Mouse (Mus musculus) neural tube, embryonic 15.5 days (tissue): Measurements from ENCODE around the gene Cd3eap. TPM values are rescaled to one million over a fixed set of nuclear protein-coding genes. Genes with fewer than 3 reads are reported as not detected.
A peak's percentile ranks its signal among the peaks of the same experiment; 100 is the strongest.

Experiments used
- ATAC-seq: fragments of 200-750 bp; cut with Nextera tagmentation; 2 replicates; pipeline ENCODE4 v1.8.0; 2017; ENCODE audit warnings: mild to moderate bottlenecking, moderate TSS enrichment, moderate library complexity; ENCODE audit not compliant: low FRiP score
- H3K27ac ChIP-seq: fragments of 300-500 bp; sonication (generic); replicated peaks from 2 replicates; pipeline ENCODE4 v1.5.1; 2015; ENCODE audit warnings: mild to moderate bottlenecking, inconsistent platforms
- H3K27me3 ChIP-seq: fragments of 300-500 bp; sonication (generic); replicated peaks from 2 replicates; pipeline ENCODE4 v1.6.1; 2015; ENCODE audit warnings: inconsistent platforms
- H3K36me3 ChIP-seq: fragments of 300-500 bp; sonication (generic); 2 replicates; pipeline ENCODE4 v1.6.1; 2015; ENCODE audit warnings: inconsistent platforms
- H3K4me1 ChIP-seq: fragments of 300-500 bp; sonication (generic); 2 replicates; pipeline ENCODE4 v1.6.1; 2015; ENCODE audit warnings: inconsistent platforms
- H3K4me2 ChIP-seq: fragments of 300-500 bp; sonication (generic); 2 replicates; pipeline ENCODE4 v1.6.1; 2015; ENCODE audit warnings: inconsistent platforms, mild to moderate bottlenecking, moderate library complexity
- H3K4me3 ChIP-seq: fragments of 300-500 bp; sonication (generic); replicated peaks from 2 replicates; pipeline ENCODE4 v1.5.1; 2015; ENCODE audit warnings: mild to moderate bottlenecking, inconsistent platforms
- H3K9ac ChIP-seq: fragments of 300-500 bp; sonication (generic); replicated peaks from 2 replicates; pipeline ENCODE4 v1.6.1; 2015; ENCODE audit warnings: mild to moderate bottlenecking, inconsistent platforms
- H3K9me3 ChIP-seq: fragments of 300-500 bp; sonication (generic); replicated peaks from 2 replicates; pipeline ENCODE4 v1.6.1; 2016; ENCODE audit warnings: inconsistent platforms
- WGBS: fragments of 180-500 bp; shearing (Covaris S2); methylation state at CpG from one replicate; pipeline ENCODE4 v1.1.7; 2015; ENCODE audit warnings: mixed read lengths; 5-methylcytosine and 5-hydroxymethylcytosine counted together
- polyA plus RNA-seq: library from polyadenylated mRNA; unstranded; fragments of >200 nt; fragmentation: Nextera tagmentation; extraction: Ambion mirVana; gene quantifications from 2 replicates; pipeline ENCODE4 v1.2.1, GENCODE M21; 2015

Gene Cd3eap
- polyA plus RNA-seq, 1 experiment from 2014 or later, result 22.2 TPM

- under 1% methylated on average over 22 of the region's 22 CpGs for WGBS
Observed at GRCm38 (mm10) chr7:19327128-19327527, 32.2 kb downstream of the Cd3eap start.

GRCm38 (mm10) chr7:19326359-19326758 is 32.9 kb downstream of the Cd3eap start:
- Histone ChIP-seq H3K4me3 (peak overlapping the region; percentile 41), H3K9me3 (no peaks in the 10 kb centered on the region), H3K4me1 (peaks cover 16% of the 10 kb centered on the region), H3K4me2 (peak overlapping the region; percentile 75), H3K9ac (no peak overlapping the region), H3K27ac (peak overlapping the region; percentile 69), H3K36me3 (no peaks in the 10 kb centered on the region), H3K27me3 (peaks cover 10% of the 10 kb centered on the region)
- ATAC-seq, result peak; percentile 60; the same call in 1 of the 2 replicates
- WGBS, result 0% methylated on average over 19 of the region's 20 CpGs

More at GRCm38 (mm10) chr7:19327128-19327527, 32.2 kb downstream of the Cd3eap start:
- peak; percentile 54; the same call in 1 of the 2 replicates for ATAC-seq
- Histone ChIP-seq H3K27ac (peak overlapping the region; percentile 69), H3K27me3 (peaks cover 9% of the 10 kb centered on the region), H3K4me1 (peaks cover 16% of the 10 kb centered on the region), H3K4me2 (peak overlapping the region; percentile 75), H3K36me3 (no peaks in the 10 kb centered on the region), H3K9ac (peak overlapping the region; percentile 45), H3K9me3 (no peaks in the 10 kb centered on the region), H3K4me3 (peak overlapping the region; percentile 41)

- 76% methylated on average over 21 of the region's 21 CpGs for WGBS
- H3K4me2 ChIP-seq, result peak overlapping the region; percentile 75; the same call in 1 of the 2 replicates
Observed at GRCm38 (mm10) chr7:19325262-19326199, 33.8 kb downstream of the Cd3eap start.

GRCm38 (mm10) chr7:19324221-19324620 is 35.1 kb downstream of the Cd3eap start:
- Histone ChIP-seq H3K27me3 (peaks cover 10% of the 10 kb centered on the region), H3K27ac (no peak overlapping the region), H3K9me3 (no peaks in the 10 kb centered on the region), H3K36me3 (no peaks in the 10 kb centered on the region), H3K9ac (no peak overlapping the region), H3K4me2 (no peak overlapping the region), H3K4me1 (peaks cover 29% of the 10 kb centered on the region), H3K4me3 (no peak overlapping the region)
- 92% methylated on average over 11 of the region's 11 CpGs for WGBS
- no peak for ATAC-seq

More at GRCm38 (mm10) chr7:19325262-19326199, 33.8 kb downstream of the Cd3eap start:
- Histone ChIP-seq H3K4me3 (no peak overlapping the region), H3K9me3 (no peaks in the 10 kb centered on the region), H3K36me3 (no peaks in the 10 kb centered on the region), H3K27ac (no peak overlapping the region), H3K9ac (no peak overlapping the region), H3K4me1 (peaks cover 18% of the 10 kb centered on the region), H3K27me3 (peaks cover 10% of the 10 kb centered on the region)
- ATAC-seq, result no peak

- no peaks in the 10 kb centered on the region for H3K36me3 ChIP-seq
- H3K27ac ChIP-seq, result no peak overlapping the region
- no peak overlapping the region for H3K4me3 ChIP-seq
- 54% methylated on average over 9 of the region's 9 CpGs for WGBS
- H3K4me1 ChIP-seq, result peaks cover 27% of the 10 kb centered on the region
- no peak overlapping the region for H3K9ac ChIP-seq
- peaks cover 20% of the 10 kb centered on the region for H3K27me3 ChIP-seq
- ATAC-seq, result no peak
- no peak overlapping the region for H3K4me2 ChIP-seq
- no peaks in the 10 kb centered on the region for H3K9me3 ChIP-seq
Observed at GRCm38 (mm10) chr7:19322489-19322888, 36.8 kb downstream of the Cd3eap start.

- WGBS, result 66% methylated on average over 5 of the region's 5 CpGs
- Histone ChIP-seq H3K9ac (no peak overlapping the region), H3K9me3 (no peaks in the 10 kb centered on the region), H3K4me1 (peaks cover 16% of the 10 kb centered on the region), H3K27ac (no peak overlapping the region), H3K36me3 (no peaks in the 10 kb centered on the region), H3K27me3 (peaks cover 23% of the 10 kb centered on the region), H3K4me2 (no peak overlapping the region), H3K4me3 (no peak overlapping the region)
- no peak for ATAC-seq
Observed at GRCm38 (mm10) chr7:19321464-19321863, 37.8 kb downstream of the Cd3eap start.

GRCm38 (mm10) chr7:19320637-19321036 is 38.6 kb downstream of the Cd3eap start:
- H3K36me3 ChIP-seq, result no peaks in the 10 kb centered on the region
- H3K4me1 ChIP-seq, result peaks cover 13% of the 10 kb centered on the region
- ATAC-seq, result no peak
- H3K4me3 ChIP-seq, result peak overlapping the region; percentile 59; the same call in 1 of the 2 replicates
- no peak overlapping the region for H3K9ac ChIP-seq
- H3K4me2 ChIP-seq, result peak overlapping the region; percentile 85
- peaks cover 23% of the 10 kb centered on the region for H3K27me3 ChIP-seq
- 40% methylated on average over 7 of the region's 7 CpGs for WGBS
- H3K9me3 ChIP-seq, result no peaks in the 10 kb centered on the region
- H3K27ac ChIP-seq, result no peak overlapping the region

- peak overlapping the region; percentile 85 for H3K4me2 ChIP-seq
- H3K9ac ChIP-seq, result peak overlapping the region; percentile 59
- ATAC-seq, result peak; percentile 95
- H3K4me1 ChIP-seq, result peaks cover 13% of the 10 kb centered on the region
- H3K9me3 ChIP-seq, result no peaks in the 10 kb centered on the region
- H3K4me3 ChIP-seq, result peak overlapping the region; percentile 59
- WGBS, result under 1% methylated on average over 41 of the region's 41 CpGs
- H3K27ac ChIP-seq, result peak overlapping the region; percentile 69
- no peaks in the 10 kb centered on the region for H3K36me3 ChIP-seq
- peaks cover 23% of the 10 kb centered on the region for H3K27me3 ChIP-seq
Observed at GRCm38 (mm10) chr7:19319906-19320305, 39.4 kb downstream of the Cd3eap start.

- Histone ChIP-seq H3K4me1 (peaks cover 13% of the 10 kb centered on the region), H3K9ac (peak overlapping the region; percentile 59), H3K36me3 (no peaks in the 10 kb centered on the region), H3K4me2 (peak overlapping the region; percentile 85), H3K9me3 (no peaks in the 10 kb centered on the region), H3K4me3 (peak overlapping the region; percentile 59), H3K27me3 (peaks cover 23% of the 10 kb centered on the region), H3K27ac (peak overlapping the region; percentile 69)
- 21% methylated on average over 9 of the region's 9 CpGs for whole genome bisulfite sequencing
- ATAC-seq, result peak; percentile 69
Observed at GRCm38 (mm10) chr7:19319458-19319857, 39.8 kb downstream of the Cd3eap start.

- Histone ChIP-seq H3K9ac (no peak overlapping the region), H3K4me1 (peaks cover 13% of the 10 kb centered on the region), H3K27ac (no peak overlapping the region), H3K4me3 (no peak overlapping the region), H3K9me3 (no peaks in the 10 kb centered on the region), H3K27me3 (peaks cover 29% of the 10 kb centered on the region), H3K36me3 (no peaks in the 10 kb centered on the region), H3K4me2 (no peak overlapping the region)
- 85% methylated on average over 7 of the region's 7 CpGs for WGBS
- ATAC-seq, result no peak
Observed at GRCm38 (mm10) chr7:19318676-19319075, 40.6 kb downstream of the Cd3eap start.

GRCm38 (mm10) chr7:19318201-19318600 is 41.1 kb downstream of the Cd3eap start:
- ATAC-seq, result no peak
- H3K27me3 ChIP-seq, result peaks cover 30% of the 10 kb centered on the region
- 74% methylated on average over 2 of the region's 2 CpGs for WGBS
- no peak overlapping the region for H3K4me3 ChIP-seq
- H3K4me1 ChIP-seq, result peaks cover 13% of the 10 kb centered on the region
- no peaks in the 10 kb centered on the region for H3K9me3 ChIP-seq
- H3K9ac ChIP-seq, result no peak overlapping the region
- H3K36me3 ChIP-seq, result no peaks in the 10 kb centered on the region
- no peak overlapping the region for H3K27ac ChIP-seq
- no peak overlapping the region for H3K4me2 ChIP-seq
